Mouse (Mus musculus): ENCODE data around the gene AA986860. TPM values are rescaled to one million over a fixed set of nuclear protein-coding genes. Genes with fewer than 3 reads are reported as not detected.
A peak's percentile ranks its signal among the peaks of the same experiment; 100 is the strongest.

Gene AA986860
- total and polyA plus RNA-seq, 3 experiments: 0.31 to 0.58 TPM; not detected in 1

- Histone ChIP-seq H3K9ac (ENCODE audit: control insufficient read depth, low read depth, low read length, poor library complexity, severe bottlenecking) (peak within 1 kb of the TSS; percentile 92), H3K27ac (ENCODE audit: control insufficient read depth, low read depth, low read length) (peak within 1 kb of the TSS; percentile 77), H3K27me3 (ENCODE audit: control insufficient read depth in 1 of 2, insufficient read depth in 2 of 2, low read length in 2 of 2) (no peaks in the 10 kb centered on the region), H3K9me3 (replicated peaks; ENCODE audit: insufficient read depth, low read length) (no peaks in the 10 kb centered on the region), H3K4me1 (ENCODE audit: control insufficient read depth in 1 of 2, insufficient read depth in 2 of 2, low read length in 2 of 2) (peaks cover 2 to 14% of the 10 kb centered on the region in 2 experiments; a peak in 2 of 4 replicates), H3K4me3 (ENCODE audit: control insufficient read depth in 1 of 2, insufficient read depth in 1 of 2, low read depth in 2 of 2, low read length in 2 of 2) (peak within 1 kb of the TSS; percentile 73 to 77), H3K79me2 (ENCODE audit: control insufficient read depth, insufficient read depth, low read length, poor library complexity) (peaks cover 39% of the 10 kb centered on the region), H3K36me3 (ENCODE audit: control insufficient read depth in 1 of 2, insufficient read depth in 2 of 2, low read length in 2 of 2) (peaks cover 3 to 25% of the 10 kb centered on the region in 2 experiments)
- DNase-seq (ENCODE audit: low read depth, low spot score): peak; percentile 93
- TF ChIP-seq MXI1 (IDR thresholded peaks at IDR 0.05; ENCODE audit: low read depth, low read length) (peak; percentile 30; the same call in 1 of the 2 replicates), CHD2 (IDR thresholded peaks at IDR 0.05; ENCODE audit: low read length) (peak; percentile 98), MAZ (IDR thresholded peaks at IDR 0.05; ENCODE audit: low read depth, low read length) (peak; percentile 74; the same call in 1 of the 2 replicates), E2F4 (IDR thresholded peaks at IDR 0.05; ENCODE audit: borderline replicate concordance, low read depth, low read length) (no peak), ZNF384 (IDR thresholded peaks at IDR 0.05; ENCODE audit: low read depth, low read length) (no peak), TBP (IDR thresholded peaks at IDR 0.05; ENCODE audit: low read depth, low read length) (0 out of 2 replicates have a peak, but pooled peaks have one; percentile 46), MEF2A (IDR thresholded peaks at IDR 0.05; ENCODE audit: extremely low read depth, insufficient replicate concordance, low read depth, low read length, poor library complexity, severe bottlenecking) (no peak), UBTF (IDR thresholded peaks at IDR 0.05; ENCODE audit: borderline replicate concordance, insufficient read depth, low read depth, low read length) (peak; percentile 76; the same call in 1 of the 2 replicates), POLR2AphosphoS5 (IDR thresholded peaks at IDR 0.05; ENCODE audit: borderline replicate concordance, low read depth, low read length) (no peak), TAL1 (IDR thresholded peaks at IDR 0.05; ENCODE audit: low read length) (no peak), ETS1 (IDR thresholded peaks at IDR 0.05; ENCODE audit: low read depth, low read length) (peak; percentile 23; the same call in 1 of the 2 replicates), GABPA (IDR thresholded peaks at IDR 0.05; ENCODE audit: low read depth, low read length) (no peak), HCFC1 (IDR thresholded peaks at IDR 0.05; ENCODE audit: low read depth, low read length) (peak; percentile 88), EP300 (IDR thresholded peaks at IDR 0.05; ENCODE audit: low read depth in 1 of 2, low read length in 2 of 2) (0 out of 4 replicates have a peak, but pooled peaks of 1 of the 2 experiments have one; percentile 26), CHD1 (IDR thresholded peaks at IDR 0.05; ENCODE audit: low read depth, low read length) (peak; percentile 35; the same call in 1 of the 2 replicates), MYC (IDR thresholded peaks at IDR 0.05; ENCODE audit: low read depth, low read length) (no peak), POLR2AphosphoS2 (IDR thresholded peaks at IDR 0.05; ENCODE audit: low read length) (peak; percentile 82; the same call in 1 of the 2 replicates), USF2 (IDR thresholded peaks at IDR 0.05; ENCODE audit: borderline replicate concordance in 1 of 2, insufficient read depth in 1 of 2, low read depth in 1 of 2, low read length in 2 of 2) (no peak), NELFE (IDR thresholded peaks at IDR 0.05; ENCODE audit: low read depth, low read length) (peak; percentile 89), RAD21 (IDR thresholded peaks at IDR 0.05; ENCODE audit: low read depth, low read length) (no peak), MAX (IDR thresholded peaks at IDR 0.05; ENCODE audit: low read length) (no peak), POLR2A (IDR thresholded peaks at IDR 0.05; ENCODE audit: control insufficient read depth in 1 of 2, insufficient read depth in 1 of 2, low read depth in 1 of 2, low read length in 2 of 2, poor library complexity in 1 of 2) (peak; percentile 83 to 85), JUND (IDR thresholded peaks at IDR 0.05; ENCODE audit: low read depth, low read length) (no peak), ZKSCAN1 (IDR thresholded peaks at IDR 0.05; ENCODE audit: low read depth, low read length) (no peak), SIN3A (IDR thresholded peaks at IDR 0.05; ENCODE audit: low read length) (peak; percentile 66; the same call in 1 of the 2 replicates), MYB (IDR thresholded peaks at IDR 0.05; ENCODE audit: low read depth, low read length) (no peak), ZC3H11A (IDR thresholded peaks at IDR 0.05; ENCODE audit: low read depth, low read length) (no peak), TCF12 (IDR thresholded peaks at IDR 0.05; ENCODE audit: low read depth, low read length) (peak; percentile 68)
Measured at GRCm38 (mm10) chr1:130717291-130717871, 14.4 kb upstream of the AA986860 start, which contains the start of gene Yod1. Gene Yod1, plus strand, starts transcription at chr1:130717327.

All from MEL (cell line).